Mouse (Mus musculus): ENCODE measurements at regions not wholly inside any gene's neighbourhood (a gene's known extent, or its start where the extent isn't known, plus 50 kb on each side); places are given as distances from the start of the nearest gene placed in this dataset.

GRCm38 (mm10) chr1:90476556-90477243 lies 126.1 kb upstream of the Cops8 start:
- no peak overlapping the region for H3K9ac ChIP-seq (ENCODE audit: low read depth, low read length)

DNA sequence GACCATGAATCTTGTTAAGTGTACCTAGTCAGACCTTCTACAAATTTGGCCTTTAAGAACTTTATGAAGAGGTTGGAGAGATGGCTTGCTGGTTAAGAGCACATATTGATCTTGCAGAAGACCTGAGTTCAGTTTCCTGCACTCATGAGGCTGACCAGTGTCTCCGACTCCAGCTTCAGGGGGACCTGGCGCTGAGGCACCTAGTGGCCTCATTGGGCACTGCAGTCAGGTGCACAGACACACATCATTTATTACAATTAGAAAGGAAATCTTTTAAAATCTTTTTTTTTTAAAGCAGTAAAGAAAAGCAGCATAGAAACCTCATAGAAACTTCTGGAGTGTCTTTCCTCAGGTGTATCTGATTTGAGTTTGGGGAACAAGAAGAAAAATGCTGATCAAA lies 123.9 kb upstream of the Cops8 start:
- no peak for ATAC-seq (replicated peaks; ENCODE audit: insufficient number of reproducible peaks, low FRiP score, low TSS enrichment)
- no peaks in the 10 kb centered on the region for H3K36me3 ChIP-seq (ENCODE audit: control insufficient read depth, insufficient read depth, low read length)
- H3K9me3 ChIP-seq (replicated peaks; ENCODE audit: control insufficient read depth, low read length): no peaks in the 10 kb centered on the region
- 86% methylated on average over 2 of the region's 2 CpGs for WGBS (ENCODE audit: insufficient replicate concordance)
- no peaks in the 10 kb centered on the region for H3K4me1 ChIP-seq (ENCODE audit: control insufficient read depth, insufficient read depth, low read length)
- H3K4me2 ChIP-seq: no peak overlapping the region
- H3K27me3 ChIP-seq (ENCODE audit: control insufficient read depth, insufficient read depth, low read length): no peaks in the 10 kb centered on the region
- H3K4me3 ChIP-seq (ENCODE audit: low read depth, low read length): no peak overlapping the region
- H3K27ac ChIP-seq (ENCODE audit: low read depth, low read length): no peak overlapping the region
- H3K9ac ChIP-seq (ENCODE audit: low read depth, low read length): no peak overlapping the region

More at GRCm38 (mm10) chr1:90476556-90477243, 126.1 kb upstream of the Cops8 start:
- H3K4me3 ChIP-seq (ENCODE audit: low read depth, low read length): no peak overlapping the region
- H3K36me3 ChIP-seq (ENCODE audit: control insufficient read depth, insufficient read depth, low read length): no peaks in the 10 kb centered on the region
- no peaks in the 10 kb centered on the region for H3K9me3 ChIP-seq (replicated peaks; ENCODE audit: control insufficient read depth, low read length)
- WGBS (ENCODE audit: insufficient replicate concordance): 46% methylated on average over 9 of the region's 9 CpGs
- 0 out of 2 replicates have a peak overlapping the region, but pooled peaks have one; percentile 10 for H3K27ac ChIP-seq (ENCODE audit: low read depth, low read length)
- ATAC-seq (replicated peaks; ENCODE audit: insufficient number of reproducible peaks, low FRiP score, low TSS enrichment): no peak
- H3K4me1 ChIP-seq (ENCODE audit: control insufficient read depth, insufficient read depth, low read length): no peaks in the 10 kb centered on the region
- no peaks in the 10 kb centered on the region for H3K27me3 ChIP-seq (ENCODE audit: control insufficient read depth, insufficient read depth, low read length)
- no peak overlapping the region for H3K4me2 ChIP-seq

DNA sequence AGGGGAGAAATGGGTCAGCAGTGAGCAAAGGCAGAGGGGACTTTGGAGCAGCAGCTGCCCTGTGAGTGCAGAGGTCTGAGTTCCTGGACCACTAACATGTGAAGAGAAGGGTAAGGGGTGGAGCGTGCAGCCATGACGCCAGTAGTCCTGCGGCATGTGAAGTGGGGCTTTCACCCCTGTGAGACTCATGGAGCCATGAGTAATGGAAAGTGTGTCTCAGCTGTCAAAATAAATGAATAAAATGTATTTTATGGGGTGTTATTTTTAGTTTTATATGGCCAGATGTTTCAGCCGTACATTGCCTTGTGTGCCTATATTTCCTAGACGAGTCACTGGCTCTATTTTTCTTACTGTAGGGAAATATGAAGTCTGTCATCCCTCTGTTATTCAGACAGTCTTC lies 121.5 kb upstream of the Cops8 start:
- Histone ChIP-seq H3K9ac (ENCODE audit: low read depth, low read length) (no peak overlapping the region), H3K27ac (ENCODE audit: low read depth, low read length) (no peak overlapping the region), H3K4me1 (ENCODE audit: control insufficient read depth, insufficient read depth, low read length) (no peaks in the 10 kb centered on the region), H3K9me3 (replicated peaks; ENCODE audit: control insufficient read depth, low read length) (no peaks in the 10 kb centered on the region), H3K27me3 (ENCODE audit: control insufficient read depth, insufficient read depth, low read length) (no peaks in the 10 kb centered on the region), H3K4me2 (no peak overlapping the region), H3K36me3 (ENCODE audit: control insufficient read depth, insufficient read depth, low read length) (no peaks in the 10 kb centered on the region), H3K4me3 (ENCODE audit: low read depth, low read length) (no peak overlapping the region)
- WGBS (ENCODE audit: insufficient replicate concordance): 76% methylated on average over 5 of the region's 5 CpGs
- ATAC-seq (replicated peaks; ENCODE audit: insufficient number of reproducible peaks, low FRiP score, low TSS enrichment): no peak

- no peaks in the 10 kb centered on the region for H3K36me3 ChIP-seq (ENCODE audit: control insufficient read depth, insufficient read depth, low read length)
- H3K4me3 ChIP-seq (ENCODE audit: low read depth, low read length): no peak overlapping the region
- ATAC-seq (replicated peaks; ENCODE audit: insufficient number of reproducible peaks, low FRiP score, low TSS enrichment): no peak
- no peaks in the 10 kb centered on the region for H3K4me1 ChIP-seq (ENCODE audit: control insufficient read depth, insufficient read depth, low read length)
- no peak overlapping the region for H3K27ac ChIP-seq (ENCODE audit: low read depth, low read length)
- H3K9ac ChIP-seq (ENCODE audit: low read depth, low read length): no peak overlapping the region
- no peak overlapping the region for H3K4me2 ChIP-seq
- H3K27me3 ChIP-seq (ENCODE audit: control insufficient read depth, insufficient read depth, low read length): no peaks in the 10 kb centered on the region
- 60% methylated on average over 5 of the region's 5 CpGs for WGBS (ENCODE audit: insufficient replicate concordance)
- no peaks in the 10 kb centered on the region for H3K9me3 ChIP-seq (replicated peaks; ENCODE audit: control insufficient read depth, low read length)
Observed at GRCm38 (mm10) chr1:90481708-90482107, 121.1 kb upstream of the Cops8 start.

- Histone ChIP-seq H3K4me2 (no peak overlapping the region), H3K4me1 (ENCODE audit: control insufficient read depth, insufficient read depth, low read length) (no peaks in the 10 kb centered on the region), H3K27ac (ENCODE audit: low read depth, low read length) (no peak overlapping the region), H3K9me3 (replicated peaks; ENCODE audit: control insufficient read depth, low read length) (no peaks in the 10 kb centered on the region), H3K4me3 (ENCODE audit: low read depth, low read length) (no peak overlapping the region), H3K27me3 (ENCODE audit: control insufficient read depth, insufficient read depth, low read length) (no peaks in the 10 kb centered on the region), H3K36me3 (ENCODE audit: control insufficient read depth, insufficient read depth, low read length) (no peaks in the 10 kb centered on the region), H3K9ac (ENCODE audit: low read depth, low read length) (no peak overlapping the region)
- no peak for ATAC-seq (replicated peaks; ENCODE audit: insufficient number of reproducible peaks, low FRiP score, low TSS enrichment)
- 72% methylated on average over 11 of the region's 11 CpGs for WGBS (ENCODE audit: insufficient replicate concordance)
Observed at GRCm38 (mm10) chr1:90486349-90486839, 116.4 kb upstream of the Cops8 start.

GRCm38 (mm10) chr1:90487886-90488285 lies 114.9 kb upstream of the Cops8 start:
- Histone ChIP-seq H3K27me3 (ENCODE audit: control insufficient read depth, insufficient read depth, low read length) (no peaks in the 10 kb centered on the region), H3K4me3 (ENCODE audit: low read depth, low read length) (no peak overlapping the region), H3K9ac (ENCODE audit: low read depth, low read length) (no peak overlapping the region), H3K9me3 (replicated peaks; ENCODE audit: control insufficient read depth, low read length) (no peaks in the 10 kb centered on the region), H3K4me2 (no peak overlapping the region), H3K27ac (ENCODE audit: low read depth, low read length) (no peak overlapping the region), H3K4me1 (ENCODE audit: control insufficient read depth, insufficient read depth, low read length) (no peaks in the 10 kb centered on the region), H3K36me3 (ENCODE audit: control insufficient read depth, insufficient read depth, low read length) (no peaks in the 10 kb centered on the region)
- ATAC-seq (replicated peaks; ENCODE audit: insufficient number of reproducible peaks, low FRiP score, low TSS enrichment): no peak
- 84% methylated on average over 2 of the region's 2 CpGs for WGBS (ENCODE audit: insufficient replicate concordance)

- no peak overlapping the region for H3K9ac ChIP-seq (ENCODE audit: low read depth, low read length)
- no peaks in the 10 kb centered on the region for H3K9me3 ChIP-seq (replicated peaks; ENCODE audit: control insufficient read depth, low read length)
- no peak overlapping the region for H3K4me2 ChIP-seq
- H3K36me3 ChIP-seq (ENCODE audit: control insufficient read depth, insufficient read depth, low read length): no peaks in the 10 kb centered on the region
- 81% methylated on average over 2 of the region's 2 CpGs for WGBS (ENCODE audit: insufficient replicate concordance)
- no peaks in the 10 kb centered on the region for H3K27me3 ChIP-seq (ENCODE audit: control insufficient read depth, insufficient read depth, low read length)
- no peak for ATAC-seq (replicated peaks; ENCODE audit: insufficient number of reproducible peaks, low FRiP score, low TSS enrichment)
- H3K4me1 ChIP-seq (ENCODE audit: control insufficient read depth, insufficient read depth, low read length): no peaks in the 10 kb centered on the region
- H3K27ac ChIP-seq (ENCODE audit: low read depth, low read length): no peak overlapping the region
- no peak overlapping the region for H3K4me3 ChIP-seq (ENCODE audit: low read depth, low read length)
Observed at GRCm38 (mm10) chr1:90488991-90489390, 113.8 kb upstream of the Cops8 start.

DNA sequence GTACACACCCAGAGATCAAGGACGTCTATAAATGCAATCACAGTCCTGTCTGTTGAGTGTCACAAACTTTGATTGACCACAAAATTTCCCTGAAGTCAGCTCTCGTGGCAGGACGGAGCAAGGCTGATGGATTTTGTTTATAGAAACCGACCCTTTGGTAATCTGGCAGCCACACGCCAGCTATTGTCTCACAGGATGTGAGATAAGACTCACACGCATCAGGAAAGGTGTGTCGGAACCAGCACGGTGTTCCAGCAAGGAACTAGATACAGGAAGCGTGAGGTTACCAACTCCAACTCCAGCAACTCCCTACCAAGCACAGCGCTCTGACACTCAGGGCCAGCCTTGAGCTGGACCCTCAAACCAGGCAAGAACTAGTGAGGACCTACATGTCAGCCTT lies 112.4 kb upstream of the Cops8 start:
- ATAC-seq (replicated peaks; ENCODE audit: insufficient number of reproducible peaks, low FRiP score, low TSS enrichment): no peak
- H3K9ac ChIP-seq (ENCODE audit: low read depth, low read length): no peak overlapping the region

GRCm38 (mm10) chr1:90493481-90493880 lies 109.3 kb upstream of the Cops8 start:
- no peaks in the 10 kb centered on the region for H3K27me3 ChIP-seq (ENCODE audit: control insufficient read depth, insufficient read depth, low read length)
- no peaks in the 10 kb centered on the region for H3K9me3 ChIP-seq (replicated peaks; ENCODE audit: control insufficient read depth, low read length)
- no peak overlapping the region for H3K9ac ChIP-seq (ENCODE audit: low read depth, low read length)
- no peak overlapping the region for H3K27ac ChIP-seq (ENCODE audit: low read depth, low read length)
- H3K4me1 ChIP-seq (ENCODE audit: control insufficient read depth, insufficient read depth, low read length): no peaks in the 10 kb centered on the region
- no peaks in the 10 kb centered on the region for H3K36me3 ChIP-seq (ENCODE audit: control insufficient read depth, insufficient read depth, low read length)
- H3K4me2 ChIP-seq: no peak overlapping the region
- ATAC-seq (replicated peaks; ENCODE audit: insufficient number of reproducible peaks, low FRiP score, low TSS enrichment): no peak
- 30% methylated on average over 7 of the region's 7 CpGs for WGBS (ENCODE audit: insufficient replicate concordance)
- H3K4me3 ChIP-seq (ENCODE audit: low read depth, low read length): no peak overlapping the region

More for the DNA sequence above, 112.4 kb upstream of the Cops8 start:
- no peak overlapping the region for H3K4me2 ChIP-seq
- H3K36me3 ChIP-seq (ENCODE audit: control insufficient read depth, insufficient read depth, low read length): no peaks in the 10 kb centered on the region
- H3K27me3 ChIP-seq (ENCODE audit: control insufficient read depth, insufficient read depth, low read length): no peaks in the 10 kb centered on the region
- no peaks in the 10 kb centered on the region for H3K9me3 ChIP-seq (replicated peaks; ENCODE audit: control insufficient read depth, low read length)
- H3K27ac ChIP-seq (ENCODE audit: low read depth, low read length): no peak overlapping the region
- WGBS (ENCODE audit: insufficient replicate concordance): 52% methylated on average over 10 of the region's 10 CpGs
- no peaks in the 10 kb centered on the region for H3K4me1 ChIP-seq (ENCODE audit: control insufficient read depth, insufficient read depth, low read length)
- H3K4me3 ChIP-seq (ENCODE audit: low read depth, low read length): no peak overlapping the region
